Mouse (Mus musculus): ENCODE data around the gene Ntrk2. TPM values are rescaled to one million over a fixed set of nuclear protein-coding genes. Genes with fewer than 3 reads are reported as not detected.
A peak's percentile ranks its signal among the peaks of the same experiment; 100 is the strongest.

Gene Ntrk2
- total and polyA plus RNA-seq, 3 experiments, result under 0.01 TPM; not detected in 2

DNA sequence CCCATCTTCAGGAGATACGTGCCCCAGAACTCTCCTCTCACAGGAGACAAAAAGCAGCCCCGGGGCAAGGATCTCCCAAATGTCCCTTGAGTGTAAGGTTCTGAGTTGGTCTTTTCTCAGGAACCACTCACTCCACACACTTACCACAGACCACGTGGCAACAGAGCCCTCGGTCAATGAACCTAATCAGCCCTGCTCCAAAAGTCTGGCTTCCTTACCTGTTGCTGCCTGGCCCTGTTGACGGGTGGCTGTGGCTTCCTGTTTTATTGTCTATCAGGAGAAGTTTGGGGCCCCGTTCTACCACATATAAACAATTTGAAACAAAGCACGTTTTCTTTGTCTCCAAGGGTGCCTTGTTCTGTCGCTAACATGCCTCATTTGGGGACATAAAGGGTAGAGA is 357.6 kb downstream of the Ntrk2 start (continued):
- TF ChIP-seq E2F4 (IDR thresholded peaks at IDR 0.05; ENCODE audit: borderline replicate concordance, low read depth, low read length), result no peak
- 0 out of 2 replicates have a peak, but pooled peaks have one; percentile 27 for TF ChIP-seq SIN3A (IDR thresholded peaks at IDR 0.05; ENCODE audit: low read length)
- no peak for TF ChIP-seq SMC3 (IDR thresholded peaks at IDR 0.05; ENCODE audit: low read depth, low read length)

DNA sequence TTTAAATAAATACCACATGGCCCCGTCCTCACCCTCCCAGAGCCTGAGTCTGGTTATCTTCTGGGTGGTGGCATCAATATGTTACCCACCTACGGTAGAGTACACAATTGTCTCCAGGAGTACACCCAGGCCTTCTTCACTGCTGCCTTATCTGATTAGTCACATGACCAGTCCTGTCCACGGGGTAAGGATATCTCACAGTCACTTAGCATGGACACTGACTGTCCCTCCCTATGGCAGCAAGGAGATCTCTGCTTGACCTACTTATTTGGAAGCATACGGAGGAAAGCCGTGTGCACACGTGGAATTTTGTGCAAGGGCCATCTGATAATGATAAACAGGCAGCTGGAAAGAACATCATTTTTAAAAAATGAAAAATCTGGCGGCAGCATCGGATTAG is 367.5 kb downstream of the Ntrk2 start:
- Histone ChIP-seq H3K4me1 (ENCODE audit: control insufficient read depth in 1 of 2, insufficient read depth in 2 of 2, low read length in 2 of 2) (peaks cover 9 to 14% of the 10 kb centered on the region in 2 experiments), H3K9ac (ENCODE audit: control insufficient read depth, low read depth, low read length, poor library complexity, severe bottlenecking) (no peak overlapping the region), H3K27me3 (ENCODE audit: control insufficient read depth in 1 of 2, insufficient read depth in 2 of 2, low read length in 2 of 2) (no peaks in the 10 kb centered on the region), H3K4me3 (ENCODE audit: control insufficient read depth in 1 of 2, insufficient read depth in 1 of 2, low read depth in 2 of 2, low read length in 2 of 2) (no peak overlapping the region), H3K79me2 (ENCODE audit: control insufficient read depth, insufficient read depth, low read length, poor library complexity) (no peaks in the 10 kb centered on the region), H3K27ac (ENCODE audit: control insufficient read depth, low read depth, low read length) (no peak overlapping the region), H3K9me3 (replicated peaks; ENCODE audit: insufficient read depth, low read length) (no peaks in the 10 kb centered on the region), H3K36me3 (ENCODE audit: control insufficient read depth in 1 of 2, insufficient read depth in 2 of 2, low read length in 2 of 2) (peaks cover 0 to 17% of the 10 kb centered on the region in 2 experiments; a peak in 2 of 4 replicates)
- TF ChIP-seq RCOR1 (IDR thresholded peaks at IDR 0.05; ENCODE audit: low read depth, low read length) (no peak), USF1 (IDR thresholded peaks at IDR 0.05; ENCODE audit: low read depth, low read length) (peak; percentile 83), USF2 (IDR thresholded peaks at IDR 0.05; ENCODE audit: borderline replicate concordance in 1 of 2, insufficient read depth in 1 of 2, low read depth in 1 of 2, low read length in 2 of 2) (0 out of 4 replicates have a peak, but pooled peaks of 1 of the 2 experiments have one; percentile 45), CTCF (IDR thresholded peaks at IDR 0.05 in 2 of 3, conservative IDR thresholded peaks at IDR 0.05 in 1 of 3; ENCODE audit: control insufficient read depth in 1 of 3, insufficient read depth in 1 of 3, low read depth in 2 of 3, low read length in 3 of 3, poor library complexity in 1 of 3, severe bottlenecking in 1 of 3) (no peak), BHLHE40 (IDR thresholded peaks at IDR 0.05; ENCODE audit: borderline replicate concordance, low read depth, low read length) (no peak; the same call in 1 of the 2 replicates)
- DNase-seq (ENCODE audit: low read depth, low spot score), result no peak

DNA sequence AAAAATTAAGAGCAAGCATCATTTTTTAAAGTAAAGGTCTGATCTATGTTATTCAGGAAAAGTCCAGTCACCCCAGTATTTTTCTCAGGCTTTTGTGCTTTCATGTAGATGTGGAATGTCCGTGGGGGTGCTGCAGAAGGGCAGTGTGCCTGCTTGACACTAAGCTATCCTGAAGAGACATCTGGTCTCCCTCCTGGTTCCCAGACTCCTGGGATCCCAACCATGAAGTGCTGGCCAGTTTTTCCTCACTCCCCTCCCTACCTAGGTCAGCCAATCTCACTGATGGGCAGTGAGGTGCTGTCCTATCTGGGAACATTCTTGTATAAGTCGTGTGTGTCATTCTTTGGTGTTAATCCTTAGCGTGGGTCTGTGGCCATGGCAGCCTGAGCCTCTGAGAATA is 369.7 kb downstream of the Ntrk2 start:
- H3K9me3 ChIP-seq (replicated peaks; ENCODE audit: insufficient read depth, low read length), result no peaks in the 10 kb centered on the region

DNA sequence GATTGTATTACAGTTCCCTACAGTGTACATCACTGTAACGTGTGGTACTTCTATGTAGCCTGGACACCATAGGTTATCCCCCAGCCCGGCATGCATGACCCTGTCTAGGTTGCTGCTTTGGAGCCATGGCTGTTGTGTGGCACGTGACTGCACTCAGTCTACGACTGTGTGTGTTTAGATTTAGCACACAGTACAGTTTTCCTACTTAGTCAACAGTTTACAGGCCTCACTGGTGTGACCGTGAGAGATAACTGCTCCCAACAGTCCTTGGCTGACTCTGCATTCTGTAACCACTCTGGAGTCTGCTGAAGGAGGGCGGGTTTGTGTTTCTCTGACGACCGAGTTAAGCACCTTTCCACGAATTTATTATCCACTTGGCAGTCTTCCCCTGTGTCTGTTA is 370.1 kb downstream of the Ntrk2 start:
- Histone ChIP-seq H3K79me2 (ENCODE audit: control insufficient read depth, insufficient read depth, low read length, poor library complexity) (no peaks in the 10 kb centered on the region), H3K4me1 (ENCODE audit: control insufficient read depth in 1 of 2, insufficient read depth in 2 of 2, low read length in 2 of 2) (peaks cover 11 to 18% of the 10 kb centered on the region in 2 experiments), H3K9ac (ENCODE audit: control insufficient read depth, low read depth, low read length, poor library complexity, severe bottlenecking) (peak overlapping the region; percentile 23; the same call in 1 of the 2 replicates), H3K36me3 (ENCODE audit: control insufficient read depth in 1 of 2, insufficient read depth in 2 of 2, low read length in 2 of 2) (peaks cover 0 to 21% of the 10 kb centered on the region in 2 experiments; a peak in 2 of 4 replicates), H3K27me3 (ENCODE audit: control insufficient read depth in 1 of 2, insufficient read depth in 2 of 2, low read length in 2 of 2) (no peaks in the 10 kb centered on the region), H3K27ac (ENCODE audit: control insufficient read depth, low read depth, low read length) (peak overlapping the region; percentile 94), H3K9me3 (replicated peaks; ENCODE audit: insufficient read depth, low read length) (no peaks in the 10 kb centered on the region), H3K4me3 (ENCODE audit: control insufficient read depth in 1 of 2, insufficient read depth in 1 of 2, low read depth in 2 of 2, low read length in 2 of 2) (no peak overlapping the region; a peak in 1 of 4 replicates)
- DNase-seq (ENCODE audit: low read depth, low spot score), result peak; percentile 89
- TF ChIP-seq RAD21 (IDR thresholded peaks at IDR 0.05; ENCODE audit: low read depth, low read length), result no peak
- peak; percentile 56; the same call in 1 of the 2 replicates for TF ChIP-seq MYC (IDR thresholded peaks at IDR 0.05; ENCODE audit: low read depth, low read length)
- TF ChIP-seq MAFK (IDR thresholded peaks at IDR 0.05; ENCODE audit: borderline replicate concordance, low read depth, low read length), result peak; percentile 82
- no peak for TF ChIP-seq ZC3H11A (IDR thresholded peaks at IDR 0.05; ENCODE audit: low read depth, low read length)
- no peak for TF ChIP-seq HCFC1 (IDR thresholded peaks at IDR 0.05; ENCODE audit: low read depth, low read length)
- TF ChIP-seq TCF12 (IDR thresholded peaks at IDR 0.05; ENCODE audit: low read depth, low read length), result peak; percentile 74
- no peak for TF ChIP-seq CHD2 (IDR thresholded peaks at IDR 0.05; ENCODE audit: low read length)
- TF ChIP-seq BHLHE40 (IDR thresholded peaks at IDR 0.05; ENCODE audit: borderline replicate concordance, low read depth, low read length), result peak; percentile 97
- TF ChIP-seq NRF1 (IDR thresholded peaks at IDR 0.05; ENCODE audit: insufficient read depth, low read depth, low read length, poor library complexity, severe bottlenecking), result no peak
- no peak for TF ChIP-seq E2F4 (IDR thresholded peaks at IDR 0.05; ENCODE audit: borderline replicate concordance, low read depth, low read length)
- no peak for TF ChIP-seq MEF2A (IDR thresholded peaks at IDR 0.05; ENCODE audit: extremely low read depth, insufficient replicate concordance, low read depth, low read length, poor library complexity, severe bottlenecking)
- TF ChIP-seq TBP (IDR thresholded peaks at IDR 0.05; ENCODE audit: low read depth, low read length), result peak; percentile 49; the same call in 1 of the 2 replicates
- no peak for TF ChIP-seq KAT2A (conservative IDR thresholded peaks at IDR 0.05; ENCODE audit: low read depth, low read length)
- no peak for TF ChIP-seq MAZ (IDR thresholded peaks at IDR 0.05; ENCODE audit: low read depth, low read length)
- TF ChIP-seq POLR2A (IDR thresholded peaks at IDR 0.05; ENCODE audit: control insufficient read depth in 1 of 2, insufficient read depth in 1 of 2, low read depth in 1 of 2, low read length in 2 of 2, poor library complexity in 1 of 2), result no peak

More for the DNA sequence above, 369.7 kb downstream of the Ntrk2 start:
- no peak for DNase-seq (ENCODE audit: low read depth, low spot score)
- peak overlapping the region; percentile 23; the same call in 1 of the 2 replicates for H3K9ac ChIP-seq (ENCODE audit: control insufficient read depth, low read depth, low read length, poor library complexity, severe bottlenecking)
- no peaks in the 10 kb centered on the region for H3K79me2 ChIP-seq (ENCODE audit: control insufficient read depth, insufficient read depth, low read length, poor library complexity)
- TF ChIP-seq NELFE (IDR thresholded peaks at IDR 0.05; ENCODE audit: low read depth, low read length), result 0 out of 2 replicates have a peak, but pooled peaks have one; percentile 17
- no peak for TF ChIP-seq HCFC1 (IDR thresholded peaks at IDR 0.05; ENCODE audit: low read depth, low read length)
- TF ChIP-seq TBP (IDR thresholded peaks at IDR 0.05; ENCODE audit: low read depth, low read length), result no peak
- no peak for TF ChIP-seq BHLHE40 (IDR thresholded peaks at IDR 0.05; ENCODE audit: borderline replicate concordance, low read depth, low read length)
- H3K27ac ChIP-seq (ENCODE audit: control insufficient read depth, low read depth, low read length), result peak overlapping the region; percentile 94
- H3K36me3 ChIP-seq (ENCODE audit: control insufficient read depth in 1 of 2, insufficient read depth in 2 of 2, low read length in 2 of 2), result peaks cover 0 to 21% of the 10 kb centered on the region in 2 experiments; a peak in 2 of 4 replicates
- H3K4me1 ChIP-seq (ENCODE audit: control insufficient read depth in 1 of 2, insufficient read depth in 2 of 2, low read length in 2 of 2), result peaks cover 11 to 14% of the 10 kb centered on the region in 2 experiments
- no peak overlapping the region for H3K4me3 ChIP-seq (ENCODE audit: control insufficient read depth in 1 of 2, insufficient read depth in 1 of 2, low read depth in 2 of 2, low read length in 2 of 2)
- H3K27me3 ChIP-seq (ENCODE audit: control insufficient read depth in 1 of 2, insufficient read depth in 2 of 2, low read length in 2 of 2), result no peaks in the 10 kb centered on the region
